Mouse (Mus musculus) adrenal gland, adult 18-20 months (tissue): ENCODE data around the gene Kmt5a. TPM values are rescaled to one million over a fixed set of nuclear protein-coding genes. Genes with fewer than 3 reads are reported as not detected.

Experiments
- DNase-seq, 2 experiments: peaks; one replicate each; pipeline ENCODE4 v3.0.0; 2021 to 2022; ENCODE audit warnings: low spot score in 2 of 2
- microRNA-seq, 2 experiments: library from miRNA; unstranded; fragments of <30 nt; microRNA quantifications; one replicate each; pipeline ENCODE4 v1.2.0; 2021; ENCODE audit warnings: borderline number of aligned reads in 2 of 2
- total RNA-seq, 2 experiments: library from RNA; stranded (reverse); gene quantifications; 1 replicate in 1 of 2; 2 replicates in 1 of 2; pipeline ENCODE4 v1.2.3; 2021

The Kmt5a gene
- total RNA-seq, 2 experiments from 2014 or later, result 141 to 218 TPM

DNA sequence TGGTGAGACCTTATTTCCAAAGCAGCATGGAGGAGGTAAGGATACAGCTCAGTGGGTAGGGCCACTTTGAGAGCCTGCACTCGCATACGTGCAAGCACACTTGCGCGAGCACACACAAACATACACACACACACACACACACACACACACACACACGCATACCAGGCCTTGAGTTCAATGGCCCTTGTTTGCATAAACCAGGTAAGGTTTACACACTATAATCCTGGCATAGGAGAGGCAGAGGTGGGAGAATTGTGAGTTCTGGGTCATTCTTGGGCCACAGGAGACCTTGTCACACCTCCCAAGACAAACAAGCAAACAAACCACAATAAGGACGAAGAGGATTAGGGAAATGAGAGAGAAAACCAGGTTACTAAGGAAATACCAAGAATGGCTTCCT, 69.5 kb downstream of the Kmt5a start:
- DNase-seq, result no peak

DNA sequence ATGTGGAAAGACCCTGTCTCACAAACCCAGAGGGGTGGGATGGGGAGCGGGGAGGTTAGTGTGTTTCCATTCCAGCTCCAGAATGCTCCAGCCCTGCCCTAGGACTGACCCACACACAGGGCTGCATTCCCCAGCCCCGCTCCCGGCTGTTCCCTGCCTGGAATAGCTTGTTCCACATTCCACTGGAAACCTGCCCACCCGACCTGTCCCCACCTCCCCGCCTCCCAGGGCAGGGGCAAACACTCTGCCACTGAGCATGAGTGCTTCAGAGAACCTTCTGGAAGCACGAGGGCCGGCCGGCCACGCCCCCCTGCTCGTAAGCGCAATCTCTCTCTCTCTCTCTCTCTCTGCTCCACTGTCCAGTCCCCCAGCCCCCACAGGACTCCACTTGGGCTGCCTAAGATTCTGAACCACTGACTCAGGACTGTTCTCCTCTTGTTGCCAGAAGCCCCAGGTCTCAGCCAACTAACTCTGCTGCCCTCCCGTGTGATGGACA, 70.1 kb downstream of the Kmt5a start:
- no peak for DNase-seq

DNA sequence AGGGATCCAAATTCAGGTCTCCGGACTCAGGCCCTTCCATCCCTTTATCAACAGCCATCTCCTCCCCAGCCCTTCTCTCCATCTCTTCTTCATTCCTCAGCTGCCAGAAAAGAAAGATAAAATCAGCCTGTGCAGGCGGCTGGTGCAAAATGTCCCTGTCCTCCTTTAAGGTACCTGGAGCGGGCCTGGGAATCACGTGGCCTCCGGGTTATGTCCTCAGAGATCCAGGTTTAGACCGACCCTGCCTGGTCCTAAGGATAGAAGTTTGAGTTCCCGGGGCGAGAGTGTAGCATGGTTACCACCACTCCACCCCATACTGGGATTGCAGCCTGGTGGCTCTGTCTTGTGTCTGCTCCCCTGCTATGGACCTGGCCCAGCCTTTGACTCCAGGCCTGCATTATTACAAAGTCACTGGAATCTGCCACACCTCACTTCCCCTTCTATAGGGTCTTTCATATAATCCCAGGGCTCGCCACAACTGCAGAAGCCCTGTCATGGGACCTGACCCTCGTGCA, 70.9 kb downstream of the Kmt5a start:
- DNase-seq, result no peak

Small RNA genes within 50 kb of the gene (microRNA-seq; reads per million reads assigned to microRNA genes)
- 0 to 0.47 reads per million in 2 experiments for gene Gm27486

Other genes with a start within 250 kb of the Kmt5a start
- 10 to 100 TPM; 36.4 to 61.1 TPM for gene Pitpnm2, start 190.2 kb upstream of the Kmt5a start, total RNA-seq
- 1 to 10 TPM; 5.7 to 7.6 TPM for gene Mphosph9, start 112.0 kb upstream of the Kmt5a start, total RNA-seq
- 10 to 100 TPM; 12.9 to 13.4 TPM for gene 2810006K23Rik, start 111.8 kb upstream of the Kmt5a start, total RNA-seq
- gene Cdk2ap1, start 76.8 kb upstream of the Kmt5a start, total RNA-seq, result 100 to 1,000 TPM; 153 to 174 TPM
- gene Sbno1, start 13.9 kb upstream of the Kmt5a start, total RNA-seq, result 10 to 100 TPM; 93.2 to 93.4 TPM
- 10 to 100 TPM; 22.3 TPM for gene Rilpl2, start 38.4 kb downstream of the Kmt5a start, total RNA-seq
- gene Snrnp35, start 43.2 kb downstream of the Kmt5a start, total RNA-seq, result 10 to 100 TPM; 20.8 to 21.9 TPM
- 10 to 100 TPM; 13.1 to 17.6 TPM for gene Rilpl1, start 91.5 kb downstream of the Kmt5a start, total RNA-seq
- gene Tmed2, start 100.8 kb downstream of the Kmt5a start, total RNA-seq, result 100 to 1,000 TPM; 214 to 218 TPM
- 10 to 100 TPM; 13.2 to 15.3 TPM for gene Ddx55, start 112.9 kb downstream of the Kmt5a start, total RNA-seq
- gene Eif2b1, start 139.2 kb downstream of the Kmt5a start, total RNA-seq, result 10 to 100 TPM; 40.0 to 45.5 TPM
- 10 to 100 TPM; 32.2 to 36.2 TPM for gene Gtf2h3, start 139.2 kb downstream of the Kmt5a start, total RNA-seq
- gene Atp6v0a2, start 188.6 kb downstream of the Kmt5a start, total RNA-seq, result 10 to 100 TPM; 77.5 to 90.9 TPM